Mouse (Mus musculus) right cerebral cortex, postnatal 14 days (tissue): ENCODE measurements at regions not wholly inside any gene's neighbourhood (a gene's known extent, or its start where the extent isn't known, plus 50 kb on each side); places are given as distances from the start of the nearest gene placed in this dataset.

ENCODE experiments used
- DNase-seq: peaks from one replicate; pipeline ENCODE4 v3.0.0; 2022

DNA sequence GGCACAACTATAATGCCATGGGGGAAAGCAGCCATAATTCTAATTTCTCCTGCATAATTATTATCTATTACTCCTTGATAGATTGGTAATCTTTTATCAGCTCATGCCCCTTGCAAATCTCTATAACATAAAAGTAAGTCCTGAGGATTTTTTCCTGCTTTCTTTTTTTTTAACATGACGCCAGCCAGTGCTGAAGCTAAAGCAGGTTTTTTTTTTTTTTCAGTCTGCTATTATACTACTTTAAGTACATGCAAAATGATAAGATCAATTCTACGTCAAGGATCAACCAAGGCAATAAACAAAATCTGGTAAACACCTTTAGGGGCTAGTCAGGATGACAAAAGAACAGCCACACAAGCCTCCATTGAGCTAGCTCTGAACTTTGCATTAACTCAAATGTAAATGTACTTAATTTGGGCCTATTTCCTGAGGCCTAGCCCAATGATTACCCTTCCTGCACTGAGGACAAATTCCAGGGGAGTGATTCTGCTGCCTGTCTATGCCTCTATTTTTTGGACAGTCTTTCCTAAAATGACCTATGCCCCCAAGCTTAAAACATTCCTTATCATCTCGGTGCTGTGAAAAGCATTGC, 434.8 kb downstream of the 1810013L24Rik start:
- no peak for DNase-seq

DNA sequence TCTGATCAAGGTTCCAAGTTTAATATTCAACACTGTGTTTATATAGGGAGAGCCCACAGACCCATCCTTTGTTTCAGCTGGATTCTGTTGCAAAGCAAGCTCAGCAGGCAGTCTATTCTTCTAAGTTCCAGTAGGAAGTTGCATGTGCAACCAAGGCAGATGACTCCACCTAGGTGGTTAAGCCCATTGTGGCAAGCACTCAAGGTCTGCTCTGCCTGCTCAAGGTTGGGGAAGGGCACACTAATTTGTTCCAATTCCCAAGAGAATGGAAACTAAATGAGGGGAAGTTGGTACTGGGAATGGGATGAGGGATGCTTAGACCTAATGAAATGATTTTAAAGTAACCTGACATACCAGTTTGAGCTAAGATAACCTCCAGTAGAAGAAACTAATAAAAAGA, 437.3 kb downstream of the 1810013L24Rik start:
- no peak for DNase-seq

GRCm38 (mm10) chr16:9270099-9270498, 440.2 kb downstream of the 1810013L24Rik start:
- DNase-seq: no peak

- no peak for DNase-seq
Measured at GRCm38 (mm10) chr16:9270671-9271070, 440.8 kb downstream of the 1810013L24Rik start.

GRCm38 (mm10) chr16:9273751-9274300, 443.9 kb downstream of the 1810013L24Rik start:
- DNase-seq: no peak

DNA sequence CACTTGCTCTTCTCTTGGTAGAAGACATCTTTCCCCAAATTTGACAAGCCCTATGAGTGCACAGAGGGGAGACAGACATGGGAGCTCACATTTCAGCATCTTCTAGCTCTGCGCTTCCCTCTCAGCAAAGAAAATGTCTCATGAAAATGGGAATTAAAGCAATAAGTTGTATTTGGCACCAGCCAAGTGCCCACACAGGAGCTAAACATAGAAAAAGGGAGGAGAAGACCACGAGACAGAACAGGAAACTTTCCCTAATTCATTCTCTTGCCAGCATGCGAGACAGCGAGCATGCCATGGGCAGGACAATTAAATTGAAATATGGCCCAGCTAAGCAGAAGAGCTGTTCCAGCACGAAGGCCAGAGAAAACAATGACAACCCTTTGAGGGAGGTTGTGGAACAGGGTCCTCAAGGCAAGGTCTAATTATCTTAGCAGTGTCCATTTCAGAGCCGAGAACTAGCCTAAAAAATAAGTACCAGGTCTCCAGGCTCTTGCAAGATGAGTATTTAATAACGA, 444.7 kb downstream of the 1810013L24Rik start:
- no peak for DNase-seq

DNA sequence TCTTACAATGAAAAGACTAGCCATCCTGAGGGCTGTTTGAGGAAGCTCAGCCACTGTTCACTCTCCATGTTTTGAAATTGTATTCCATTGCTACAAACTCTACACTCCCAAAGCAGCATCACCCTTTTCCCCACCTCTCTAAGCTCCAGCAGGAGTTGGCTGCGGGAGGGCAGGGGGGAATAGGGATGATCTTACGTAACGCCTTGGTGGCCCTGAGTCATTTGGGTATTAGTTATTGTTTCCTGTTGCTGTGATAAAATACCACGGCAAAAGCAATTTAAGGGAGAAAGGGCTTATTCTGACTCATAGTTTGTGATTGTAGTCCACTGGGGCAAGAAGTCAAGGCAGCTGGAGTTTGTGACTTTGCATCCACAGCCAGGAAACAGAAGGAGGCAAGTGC, 445.5 kb downstream of the 1810013L24Rik start:
- DNase-seq: no peak

DNA sequence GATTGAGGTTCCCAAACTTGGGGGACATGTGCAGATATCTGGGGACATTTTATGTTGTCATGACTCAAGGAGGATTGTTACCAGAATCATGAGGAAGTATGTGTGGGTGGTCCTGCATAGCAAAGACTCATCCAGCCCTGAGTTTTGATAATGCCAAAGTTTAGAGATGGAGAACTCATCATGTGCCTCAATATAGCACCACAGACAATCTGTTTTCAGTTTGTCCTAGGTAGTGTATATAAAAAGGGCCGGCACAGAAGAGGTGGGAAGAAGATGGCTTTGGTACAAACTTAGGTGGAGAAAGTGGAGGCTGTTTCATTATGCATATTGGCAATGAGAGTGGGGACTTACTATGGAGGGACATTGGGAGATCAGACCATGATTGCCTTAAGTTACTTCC, 447.2 kb downstream of the 1810013L24Rik start:
- no peak for DNase-seq

DNA sequence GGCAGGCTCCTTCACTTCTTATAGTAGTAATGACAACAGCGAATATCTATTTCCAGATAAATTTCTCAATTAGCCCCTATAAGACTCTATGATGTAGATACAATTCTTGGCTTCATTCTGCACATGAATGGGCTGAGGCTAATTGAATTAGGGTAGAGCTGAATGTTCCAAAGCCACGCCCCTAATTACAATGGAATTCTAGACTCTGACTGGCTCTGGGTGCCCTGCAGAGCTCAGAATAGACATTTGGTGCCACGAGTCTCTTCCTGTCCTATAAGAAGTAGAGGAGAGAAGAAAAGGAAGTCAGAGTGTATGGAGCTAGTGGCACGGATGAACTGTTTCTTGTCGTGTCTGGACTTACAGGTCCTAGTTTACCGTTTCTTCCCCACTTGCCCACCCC, 449.8 kb downstream of the 1810013L24Rik start:
- no peak for DNase-seq

- no peak for DNase-seq
Measured at GRCm38 (mm10) chr16:9280431-9280830, 450.5 kb downstream of the 1810013L24Rik start.

DNA sequence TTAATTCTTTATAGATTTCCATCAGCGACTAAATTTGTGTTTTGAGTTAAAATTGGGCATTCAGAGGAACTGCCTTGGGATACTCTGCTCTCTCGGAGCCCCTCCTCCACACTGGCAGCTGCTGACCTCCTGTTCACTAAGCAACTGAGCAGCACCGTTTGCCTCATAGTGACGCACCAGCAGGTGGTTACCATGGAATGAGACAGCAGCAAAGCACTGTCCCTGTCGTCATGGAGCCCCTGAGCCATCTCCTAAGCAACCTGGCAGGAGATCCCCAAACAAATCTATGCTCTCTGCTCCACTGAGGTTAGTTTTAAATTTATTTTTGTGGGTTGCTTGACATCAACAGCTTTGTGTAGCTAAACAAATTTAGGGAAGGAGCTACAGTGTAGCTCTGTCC, 451.0 kb downstream of the 1810013L24Rik start:
- DNase-seq: peak; percentile 61

GRCm38 (mm10) chr16:9284423-9284822, 454.5 kb downstream of the 1810013L24Rik start:
- no peak for DNase-seq

DNA sequence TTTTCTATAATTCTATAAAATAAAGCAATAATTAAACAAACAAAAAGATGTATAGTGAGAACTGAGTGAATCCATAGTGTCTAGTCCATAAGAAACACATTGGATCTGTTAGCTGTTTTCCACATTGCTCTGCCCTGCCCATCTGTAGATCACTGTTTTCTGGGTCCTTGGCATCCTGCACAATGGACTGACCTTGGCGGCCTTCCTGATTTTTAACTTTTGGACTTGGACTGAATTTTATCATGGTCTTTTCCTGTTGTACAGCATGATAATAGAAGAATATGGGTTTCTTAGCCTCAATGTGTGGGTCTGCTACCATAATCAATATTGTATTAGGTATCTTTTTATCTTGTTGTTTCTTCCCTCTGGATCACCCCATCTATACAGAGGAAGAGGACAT, 456.0 kb downstream of the 1810013L24Rik start:
- no peak for DNase-seq

DNA sequence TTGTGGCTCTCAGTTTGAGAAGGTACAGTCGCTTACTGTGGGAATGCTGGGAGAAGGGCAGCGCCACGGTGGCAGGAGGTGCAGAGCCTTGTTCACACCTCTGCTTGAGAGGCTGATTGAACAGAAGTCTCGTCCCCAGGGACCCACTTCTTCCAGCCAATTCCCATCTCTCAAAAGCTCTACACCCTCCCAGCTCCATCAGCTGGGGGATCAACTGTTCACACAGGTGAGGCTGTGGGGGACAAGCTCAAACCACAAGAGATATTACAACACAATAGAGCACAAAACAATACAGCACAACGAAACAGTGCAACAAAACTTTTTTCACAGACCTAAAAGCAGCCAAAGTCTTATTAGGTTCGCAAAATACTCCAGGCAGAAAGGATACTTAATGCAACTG, 457.7 kb downstream of the 1810013L24Rik start:
- DNase-seq: no peak

DNA sequence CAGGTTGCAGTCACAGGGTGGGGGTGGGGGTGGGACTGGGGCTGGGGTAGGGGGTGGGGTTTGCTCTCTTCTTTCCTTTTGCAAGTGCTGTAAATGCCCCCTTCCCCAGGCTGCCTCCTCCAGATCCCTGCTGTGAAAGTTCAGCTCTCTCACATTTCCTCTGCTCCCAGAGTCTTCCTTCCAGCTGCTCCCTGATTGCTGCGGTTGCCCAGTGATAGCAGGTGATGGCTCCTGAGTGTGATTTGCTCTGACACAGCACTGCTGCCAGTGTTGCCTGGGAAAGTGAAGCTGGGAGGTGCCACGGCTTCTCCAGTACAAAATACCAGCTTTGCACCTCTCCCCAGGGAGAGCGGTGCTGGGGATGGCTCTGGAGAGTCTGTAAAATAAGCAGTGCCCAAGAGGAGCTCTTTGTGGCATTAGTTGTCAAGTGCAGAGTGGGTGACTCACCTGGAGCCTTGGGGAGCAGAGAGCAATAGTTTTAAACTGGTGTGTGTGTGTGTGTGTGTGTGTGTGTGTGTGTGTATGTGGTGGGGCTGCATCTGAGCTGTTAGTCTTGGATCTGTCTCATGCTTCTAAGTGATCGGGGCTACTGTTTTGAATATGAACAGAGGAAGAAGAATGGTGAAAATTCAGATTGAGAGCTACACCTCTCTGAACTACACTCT, 461.6 kb downstream of the 1810013L24Rik start:
- no peak for DNase-seq

DNA sequence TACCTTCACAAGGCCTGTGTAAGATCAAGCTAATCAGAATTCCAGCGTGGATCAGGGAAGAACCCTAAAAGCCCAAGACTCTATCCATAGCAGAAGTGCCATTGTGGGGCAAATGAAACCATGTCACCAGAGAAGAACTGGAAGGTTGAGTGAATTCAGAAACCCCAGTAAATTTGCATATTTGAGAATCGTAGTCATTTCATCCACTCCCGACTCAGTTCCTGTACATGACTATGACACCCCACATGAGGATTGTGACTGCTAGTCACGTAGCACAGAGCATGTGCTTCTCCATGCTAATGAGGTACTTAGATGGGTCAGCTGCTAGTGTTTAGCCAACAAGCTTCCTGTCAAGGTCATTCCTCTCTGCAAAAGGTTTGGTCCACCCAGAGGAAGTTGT, 473.2 kb downstream of the 1810013L24Rik start:
- no peak for DNase-seq

- no peak for DNase-seq
Measured at GRCm38 (mm10) chr16:9304079-9304478, 474.2 kb downstream of the 1810013L24Rik start.

DNA sequence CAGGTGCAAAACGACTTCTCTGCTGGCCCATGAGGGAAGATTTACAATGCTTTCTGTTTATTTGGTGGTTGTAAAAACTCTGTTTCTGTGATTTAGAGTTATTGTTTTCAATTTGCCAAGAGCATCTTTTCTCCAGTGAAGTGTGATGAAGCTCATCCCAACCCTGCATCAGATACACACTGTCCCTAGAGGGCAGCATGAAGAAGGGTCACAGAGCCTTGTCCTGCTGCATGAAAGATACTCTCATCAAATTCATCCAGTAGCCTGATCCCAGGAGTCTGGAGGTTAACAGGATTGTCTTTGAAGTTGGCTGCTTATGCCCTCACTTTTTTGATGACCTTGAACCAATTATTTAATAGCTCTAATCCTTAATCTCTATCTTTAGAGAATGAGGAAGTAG, 480.8 kb downstream of the 1810013L24Rik start:
- no peak for DNase-seq

GRCm38 (mm10) chr16:9335626-9336025, 505.7 kb downstream of the 1810013L24Rik start:
- DNase-seq: no peak

- no peak for DNase-seq
Measured at GRCm38 (mm10) chr16:9336063-9336462, 506.2 kb downstream of the 1810013L24Rik start.

DNA sequence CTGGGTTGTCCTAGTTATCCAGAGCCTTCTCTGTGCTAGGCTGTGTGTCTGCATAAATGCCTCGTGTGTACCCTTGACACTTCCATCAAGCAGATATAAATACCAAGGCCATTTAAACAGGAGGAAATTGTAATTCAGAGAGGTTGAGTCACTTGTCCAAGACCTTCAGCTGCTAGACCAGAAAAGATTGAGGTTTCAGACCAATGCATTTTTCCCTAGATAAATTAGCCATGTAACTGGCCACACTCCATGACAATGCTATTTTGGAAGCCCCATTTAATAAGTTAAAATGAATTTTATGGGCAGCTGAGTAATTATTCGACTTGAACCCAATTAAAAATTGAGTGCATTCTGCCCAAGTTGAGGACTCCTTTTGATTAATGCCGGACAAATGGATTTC, 509.6 kb downstream of the 1810013L24Rik start:
- DNase-seq: no peak

DNA sequence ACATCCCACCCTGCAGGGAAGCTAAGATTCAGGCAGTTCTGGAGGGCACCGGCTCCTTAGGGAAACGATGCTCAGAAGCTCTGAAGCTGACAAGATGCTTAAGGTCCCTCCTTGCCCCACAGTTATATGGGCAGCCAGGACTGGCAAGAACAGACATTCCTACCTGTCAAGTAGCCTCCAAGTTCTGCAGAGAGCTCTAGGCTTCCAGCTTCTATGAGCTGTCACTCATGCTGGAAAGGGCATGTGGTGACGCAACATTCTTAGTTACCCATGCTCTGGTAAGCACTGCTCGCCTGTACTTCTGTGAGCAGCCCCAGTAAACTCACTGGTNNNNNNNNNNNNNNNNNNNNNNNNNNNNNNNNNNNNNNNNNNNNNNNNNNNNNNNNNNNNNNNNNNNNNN, 511.3 kb downstream of the 1810013L24Rik start:
- no peak for DNase-seq

GRCm38 (mm10) chr16:9353811-9354210, 523.9 kb downstream of the 1810013L24Rik start:
- no peak for DNase-seq

DNA sequence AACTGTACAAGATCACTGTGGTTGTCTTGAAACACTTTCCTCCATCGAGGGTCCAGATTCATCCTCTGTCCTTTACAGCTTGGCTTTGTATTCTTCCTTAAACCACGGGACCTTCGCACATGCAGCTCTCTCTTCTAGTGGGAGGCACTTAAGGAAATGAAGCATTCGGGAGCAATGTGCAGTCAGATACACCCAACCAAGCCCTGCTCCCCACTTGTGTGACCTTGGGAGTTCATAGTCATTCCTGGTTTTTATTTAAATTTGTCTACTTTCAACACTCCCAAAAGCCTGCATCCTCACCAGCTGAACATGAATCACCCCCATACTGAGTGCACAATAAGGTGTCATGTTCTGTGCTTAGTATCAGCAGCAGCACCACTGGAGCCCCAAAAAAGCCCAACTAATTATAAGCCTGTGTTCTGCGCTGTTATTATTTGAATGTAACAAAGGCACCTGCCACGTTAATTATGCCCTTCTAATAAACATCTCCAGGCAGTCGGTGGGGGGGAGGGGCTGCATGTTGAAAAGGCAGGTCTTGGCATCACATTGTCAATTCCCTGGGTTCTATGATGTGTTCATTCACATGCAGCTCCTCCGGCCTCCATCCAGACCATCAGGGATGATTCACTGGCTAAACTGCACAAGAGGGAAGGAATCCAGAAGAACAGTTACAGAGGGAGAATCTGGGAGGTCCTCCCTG, 524.6 kb downstream of the 1810013L24Rik start:
- no peak for DNase-seq
